Mouse (Mus musculus) cerebellum, adult 2 months (tissue): ENCODE results near the gene Klhdc8b. TPM values are rescaled to one million over a fixed set of nuclear protein-coding genes. Genes with fewer than 3 reads are reported as not detected.
A peak's percentile ranks its signal among the peaks of the same experiment; 100 is the strongest.

Experiments used
- DNase-seq, 2 experiments: peaks; one replicate each; pipeline ENCODE4 v3.0.0; 2021
- H3K27ac ChIP-seq: fragments of 200-500 bp; 2 replicates; pipeline ENCODE4 v1.5.1; 2012; ENCODE audit warnings: low read length, control low read depth, inconsistent platforms; ENCODE audit not compliant: insufficient read depth
- H3K27me3 ChIP-seq: fragments of 200-500 bp; 2 replicates; pipeline ENCODE4 v1.6.1; 2012; ENCODE audit warnings: inconsistent platforms, mild to moderate bottlenecking, low read length, moderate library complexity; ENCODE audit not compliant: control insufficient read depth, insufficient read depth
- H3K4me1 ChIP-seq: fragments of 200-500 bp; 2 replicates; pipeline ENCODE4 v1.6.1; 2011; ENCODE audit warnings: low read length; ENCODE audit not compliant: control insufficient read depth, insufficient read depth
- H3K4me3 ChIP-seq: fragments of 200-500 bp; replicated peaks from 2 replicates; pipeline ENCODE3; 2011; ENCODE audit warnings: mild to moderate bottlenecking, low read depth, low read length, control low read depth; ENCODE audit not compliant: insufficient read depth
- CTCF ChIP-seq: fragments of 200-500 bp; IDR thresholded peaks from 2 replicates; pipeline ENCODE4 v1.5.1; 2011; ENCODE audit warnings: low read depth, mild to moderate bottlenecking, control low read depth, low read length, moderate library complexity, borderline replicate concordance; ENCODE audit not compliant: insufficient read depth
- POLR2A ChIP-seq: fragments of 200-500 bp; IDR thresholded peaks from 2 replicates; pipeline ENCODE4 v1.6.1; 2011; ENCODE audit warnings: low read length, control low read depth, borderline replicate concordance; ENCODE audit not compliant: insufficient read depth
- WGBS: fragments of 180-500 bp; shearing (Covaris S2); methylation state at CpG from one replicate; pipeline ENCODE4 v1.1.7; 2018; 5-methylcytosine and 5-hydroxymethylcytosine counted together
- polyA plus RNA-seq: library from polyadenylated mRNA; depleted of rRNA; stranded (reverse); fragments of >200 nt; gene quantifications from 2 replicates; pipeline ENCODE4 v1.2.3, GENCODE M21; 2012

Klhdc8b gene
- polyA plus RNA-seq, 1 experiment, result 36.2 TPM

DNA sequence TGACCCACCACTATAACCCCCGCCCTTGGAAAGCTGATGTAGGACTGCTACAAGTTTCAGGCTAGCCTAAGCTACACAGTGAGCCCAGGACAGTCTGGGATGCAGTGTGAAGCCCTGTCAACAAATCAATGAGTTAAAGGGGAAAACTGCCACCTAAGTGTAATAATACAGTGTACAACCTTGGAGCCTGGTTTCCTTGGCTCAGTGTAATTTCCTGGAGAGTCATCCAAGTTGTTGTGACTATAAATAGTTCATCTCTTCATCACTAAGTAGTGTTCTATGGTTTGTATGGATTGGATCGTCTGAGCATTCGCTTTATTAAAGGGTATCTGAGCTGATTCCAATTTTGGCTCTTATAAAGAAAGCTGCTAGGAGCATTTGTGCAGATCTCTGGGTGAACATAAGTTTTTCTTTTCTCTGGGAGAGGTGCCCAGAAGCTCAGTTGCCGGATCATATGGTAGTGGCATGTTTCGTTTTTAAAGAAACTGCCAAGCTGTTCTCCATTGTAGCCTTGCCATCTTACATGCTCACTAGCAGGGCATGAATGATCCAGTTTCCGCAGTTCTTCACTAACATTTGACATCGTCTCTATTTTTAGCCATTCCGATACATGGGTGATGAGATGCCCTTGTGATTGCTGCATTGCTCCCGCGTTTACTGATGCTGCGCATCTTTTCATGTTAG is 20.0 kb downstream of the Klhdc8b start:
- Histone ChIP-seq H3K27me3 (no peaks in the 10 kb centered on the region), H3K4me1 (no peaks in the 10 kb centered on the region), H3K4me3 (no peak overlapping the region), H3K27ac (no peak overlapping the region)
- TF ChIP-seq CTCF (no peak), POLR2A (no peak)
- WGBS, result 22% methylated on average over 11 of the region's 11 CpGs
- DNase-seq, result peak in 1 of 2 experiments; percentile 49

DNA sequence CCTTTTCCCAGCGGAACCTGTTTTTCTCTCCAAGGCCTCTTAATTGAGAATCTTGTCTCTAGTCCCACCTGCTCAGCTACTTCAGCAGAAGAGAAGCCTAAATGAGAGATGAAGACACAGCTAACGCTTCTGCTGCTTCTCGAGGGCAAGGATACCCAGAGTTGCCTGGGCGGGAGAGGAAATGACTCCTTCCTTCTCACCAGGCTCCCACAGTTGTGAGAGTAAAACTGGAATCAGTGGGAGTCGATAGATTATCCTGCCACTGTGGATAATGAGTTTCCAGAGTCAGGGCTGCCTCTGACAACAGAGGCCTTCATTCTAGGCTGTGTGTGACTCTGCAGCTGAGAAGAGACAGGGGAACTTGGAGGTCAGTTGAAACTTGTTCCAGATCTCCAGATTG is 20.9 kb downstream of the Klhdc8b start:
- DNase-seq, result no peak
- TF ChIP-seq CTCF (no peak), POLR2A (no peak)
- 82% methylated on average over 5 of the region's 5 CpGs for WGBS
- Histone ChIP-seq H3K27me3 (no peaks in the 10 kb centered on the region), H3K4me3 (no peak overlapping the region), H3K4me1 (no peaks in the 10 kb centered on the region), H3K27ac (no peak overlapping the region)

DNA sequence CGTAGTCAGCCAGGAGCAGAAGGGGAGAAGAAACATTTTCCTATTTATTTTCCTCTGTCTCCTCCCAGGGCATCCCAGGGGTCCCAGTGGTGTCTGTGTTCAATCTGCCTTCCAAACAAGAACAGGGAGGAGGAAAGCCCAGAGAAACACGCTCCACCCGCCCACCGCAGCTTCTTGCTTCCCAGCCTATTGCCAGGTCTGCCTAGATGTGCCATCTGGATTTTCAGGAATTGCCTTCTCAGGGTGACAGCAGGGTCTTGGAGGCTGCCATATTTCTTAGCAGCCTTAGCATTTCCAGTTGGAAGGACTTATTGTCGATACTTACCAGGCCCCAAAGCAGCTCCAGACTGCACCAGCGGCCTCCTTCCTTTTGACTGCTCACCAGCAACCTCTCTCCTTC is 22.2 kb downstream of the Klhdc8b start:
- WGBS, result 37% methylated on average over 6 of the region's 6 CpGs
- TF ChIP-seq CTCF (no peak), POLR2A (no peak)
- no peak for DNase-seq

DNA sequence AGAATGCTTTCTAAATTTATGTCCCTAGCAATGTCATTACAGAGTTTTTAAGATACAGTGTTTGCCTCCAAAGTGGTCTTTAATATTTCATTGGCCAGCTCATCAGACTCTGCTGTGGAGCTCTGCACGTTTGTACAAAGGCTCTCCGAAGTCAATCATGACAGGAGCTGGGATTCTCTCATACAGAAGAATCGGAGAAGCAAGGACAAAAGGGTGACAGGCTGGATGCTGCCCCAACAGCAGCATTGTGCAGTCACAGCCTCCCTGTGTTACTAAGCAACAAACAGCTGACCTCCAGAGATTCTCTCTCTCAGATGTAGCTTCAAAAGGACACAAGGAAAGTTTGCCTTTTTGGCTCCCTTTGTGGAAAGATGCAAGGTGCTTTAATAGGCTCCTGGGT is 25.2 kb downstream of the Klhdc8b start, which contains the start of gene BC048562:
Gene BC048562 (plus strand): TSS at position 301 of the 400 bp plus-strand sequence.
- Histone ChIP-seq H3K27me3 (no peaks in the 10 kb centered on the region), H3K4me1 (no peaks in the 10 kb centered on the region), H3K27ac (no peak within 1 kb of the TSS), H3K4me3 (no peak within 1 kb of the TSS)
- DNase-seq, result no peak
- WGBS, result 28% methylated on average over 3 of the region's 3 CpGs
- TF ChIP-seq CTCF (no peak), POLR2A (no peak)

More for the DNA sequence above, 22.2 kb downstream of the Klhdc8b start:
- Histone ChIP-seq H3K27me3 (no peaks in the 10 kb centered on the region), H3K27ac (no peak overlapping the region), H3K4me1 (no peaks in the 10 kb centered on the region), H3K4me3 (no peak overlapping the region)

DNA sequence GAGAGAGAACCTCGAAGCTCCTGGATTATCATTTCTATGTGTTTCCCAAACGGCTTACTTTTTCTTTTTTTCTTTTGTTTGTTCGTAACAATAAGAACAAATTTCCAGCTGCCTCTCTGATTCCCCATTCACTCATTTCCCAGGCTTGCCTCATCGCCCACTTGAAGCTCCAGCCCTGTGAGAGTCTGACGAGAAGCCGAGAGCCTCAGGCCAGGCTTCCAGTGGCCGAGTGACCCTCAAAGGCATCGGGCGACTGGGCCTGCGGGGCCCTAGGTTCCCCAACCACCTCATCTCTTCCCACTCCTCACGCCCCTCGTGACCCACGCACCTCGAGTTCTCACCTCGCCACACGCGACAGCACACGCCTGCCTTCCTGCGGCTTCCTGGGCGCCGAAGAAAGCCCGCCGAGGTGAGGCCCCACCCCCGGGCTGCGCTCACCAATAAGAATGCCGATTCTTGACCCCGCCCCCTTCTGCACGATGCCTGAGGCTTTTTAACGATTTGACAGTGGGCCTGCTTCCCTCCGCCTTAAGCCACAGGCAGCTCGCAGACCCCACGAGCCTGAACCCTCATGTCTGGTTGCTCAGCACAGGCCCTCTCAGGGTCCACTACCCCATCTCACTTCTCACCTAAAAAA is 29.8 kb downstream of the Klhdc8b start:
- H3K27me3 ChIP-seq, result no peaks in the 10 kb centered on the region
- TF ChIP-seq CTCF (no peak), POLR2A (no peak)
- H3K4me1 ChIP-seq, result no peaks in the 10 kb centered on the region
- WGBS, result 55% methylated on average over 32 of the region's 32 CpGs
- no peak overlapping the region for H3K27ac ChIP-seq
- DNase-seq, result no peak
- H3K4me3 ChIP-seq, result no peak overlapping the region

DNA sequence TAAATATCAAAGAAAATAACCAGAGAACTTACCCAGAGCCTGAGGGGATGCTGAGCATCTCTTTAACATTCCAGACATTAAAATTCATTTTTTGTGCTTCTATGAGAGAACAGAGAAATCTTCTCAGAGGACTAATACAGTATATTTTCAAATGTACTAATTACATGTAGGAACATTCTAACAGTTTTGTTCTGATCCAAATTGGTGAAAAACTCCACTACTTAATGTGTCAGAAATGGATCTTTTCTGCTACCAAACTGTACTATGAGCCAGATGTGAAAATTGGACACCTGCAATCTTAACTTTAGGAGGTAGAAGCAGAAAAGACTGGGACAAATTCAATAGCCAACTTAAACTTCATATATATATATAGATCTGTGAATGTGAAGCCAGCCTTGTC is 33.0 kb downstream of the Klhdc8b start, which contains the start of gene Ccdc36:
Gene Ccdc36 (minus strand): TSS at position 101 of the 400 bp plus-strand sequence.
- H3K4me3 ChIP-seq, result no peak within 1 kb of the TSS
- no peak within 1 kb of the TSS for H3K27ac ChIP-seq
- TF ChIP-seq CTCF, result no peak
- no peak for TF ChIP-seq POLR2A
- H3K27me3 ChIP-seq, result no peaks in the 10 kb centered on the region
- no peaks in the 10 kb centered on the region for H3K4me1 ChIP-seq
- no peak for DNase-seq

DNA sequence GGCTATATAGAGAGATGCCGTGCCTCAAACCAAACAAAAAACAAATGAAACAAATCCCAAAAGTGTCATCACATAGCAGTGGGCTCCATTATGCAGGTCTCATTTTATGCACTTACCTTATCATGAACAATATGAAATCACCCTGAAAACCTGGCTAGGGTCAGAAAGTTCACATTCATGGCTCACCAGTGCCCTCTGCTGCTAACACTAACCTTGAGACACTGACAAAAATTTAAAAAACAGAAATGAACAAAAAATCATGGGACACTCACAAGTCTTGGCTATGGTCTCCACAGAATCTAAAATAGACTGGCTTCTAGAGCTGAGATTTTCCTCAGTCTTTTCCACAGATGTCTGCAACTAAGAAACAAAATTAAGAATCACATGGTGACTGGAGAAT is 49.2 kb downstream of the Klhdc8b start:
- Histone ChIP-seq H3K4me1 (no peaks in the 10 kb centered on the region), H3K27ac (no peak overlapping the region), H3K4me3 (no peak overlapping the region), H3K27me3 (no peaks in the 10 kb centered on the region)
- WGBS, result 82% methylated on average over 1 of the region's 1 CpGs
- no peak for DNase-seq
- no peak for TF ChIP-seq CTCF
- TF ChIP-seq POLR2A, result no peak

DNA sequence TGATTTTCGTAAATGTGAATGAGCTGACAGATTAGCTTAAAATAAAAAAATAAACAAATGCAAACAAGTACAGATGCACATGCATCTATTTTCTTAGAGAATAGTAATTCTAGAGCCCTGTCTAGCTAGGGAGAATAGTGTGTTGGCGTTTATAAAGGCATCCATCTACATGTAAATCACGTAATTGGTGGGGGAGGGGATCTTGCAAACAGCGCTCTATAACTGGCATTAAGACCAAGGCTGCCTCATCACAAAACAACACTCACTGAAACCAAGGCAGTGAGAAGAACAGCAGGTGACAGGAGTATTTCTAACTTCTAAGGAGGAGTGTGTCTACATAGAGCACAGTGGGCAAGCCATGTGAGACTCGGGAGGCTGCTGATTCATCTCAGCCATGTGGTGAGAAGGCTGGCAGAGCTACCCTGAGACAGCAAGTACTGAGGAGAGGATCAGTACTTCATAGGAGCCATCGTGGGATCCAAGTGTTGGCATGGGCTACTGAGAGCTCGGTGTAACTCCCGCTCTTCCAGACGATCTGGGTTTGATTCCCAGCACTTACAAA is 49.9 kb downstream of the Klhdc8b start:
- H3K4me1 ChIP-seq, result no peaks in the 10 kb centered on the region
- TF ChIP-seq CTCF, result no peak
- TF ChIP-seq POLR2A, result no peak
- no peaks in the 10 kb centered on the region for H3K27me3 ChIP-seq
- no peak overlapping the region for H3K27ac ChIP-seq
- WGBS, result 68% methylated on average over 9 of the region's 9 CpGs
- H3K4me3 ChIP-seq, result no peak overlapping the region
- no peak for DNase-seq
